In genomic region chr5:47431599-47432328, GRCm38 (mm10) we compare ENCODE assay signal across 18 mouse cellular contexts.
DNase-seq lines count a peak whose midpoint lies in the region; ATAC-seq lines count a peak whose summit lies in the region.
"Had no signal": no experiment of that assay in that cellular context is flagged by ENCODE, and none has a peak within 500 bp of the region (broad histone marks: within the 10 kb centered on the region; RNA-seq: fewer than 3 reads in every experiment).

No protein-coding gene starts in this region.

- H3K4me1 ChIP-seq in kidney, embryonic 16.5 days (ENCODE audit: insufficient read depth, low read length): peaks cover 9% of the 10 kb centered on the region; the same call in 1 of the 2 replicates
- peaks cover 24% of the 10 kb centered on the region for H3K4me1 ChIP-seq in limb, embryonic 10.5 days
- H3K4me1 ChIP-seq: hindbrain, embryonic 15.5 days had no signal

- H3K36me3 ChIP-seq in kidney, embryonic 16.5 days (ENCODE audit: insufficient read depth, low read length): no peaks in the 10 kb centered on the region
- no peaks in the 10 kb centered on the region for H3K36me3 ChIP-seq in limb, embryonic 10.5 days
- H3K36me3 ChIP-seq: embryonic facial prominence, embryonic 12.5 days; forebrain, embryonic 10.5 days; hindbrain, embryonic 15.5 days had no signal

- 37% methylated on average over 5 of the region's 5 CpGs for WGBS in kidney, embryonic 16.5 days
- WGBS in limb, embryonic 10.5 days: 34% methylated on average over 5 of the region's 5 CpGs

- no peak overlapping the region for H3K4me3 ChIP-seq in kidney, embryonic 16.5 days (ENCODE audit: low read length)
- H3K4me3 ChIP-seq in limb, embryonic 10.5 days: no peak overlapping the region
- H3K4me3 ChIP-seq: embryonic facial prominence, embryonic 12.5 days; forebrain, embryonic 10.5 days; hindbrain, embryonic 15.5 days had no signal

- H3K9me3 ChIP-seq in kidney, embryonic 16.5 days (ENCODE audit: low read length): no peaks in the 10 kb centered on the region
- H3K9me3 ChIP-seq in limb, embryonic 10.5 days (replicated peaks): no peaks in the 10 kb centered on the region
- H3K9me3 ChIP-seq: embryonic facial prominence, embryonic 12.5 days; forebrain, embryonic 10.5 days; hindbrain, embryonic 15.5 days had no signal

- no peak overlapping the region for H3K9ac ChIP-seq in kidney, embryonic 16.5 days (replicated peaks; ENCODE audit: low read length)
- H3K9ac ChIP-seq: embryonic facial prominence, embryonic 12.5 days; hindbrain, embryonic 15.5 days; lung, embryonic 14.5 days had no signal

- H3K27ac ChIP-seq in kidney, embryonic 16.5 days (ENCODE audit: low read length): no peak overlapping the region
- H3K27ac ChIP-seq in limb, embryonic 10.5 days: peak overlapping the region; percentile 48; the same call in 1 of the 2 replicates
- H3K27ac ChIP-seq: embryonic facial prominence, embryonic 12.5 days; forebrain, embryonic 10.5 days; hindbrain, embryonic 15.5 days had no signal

- no peak for ATAC-seq in kidney, embryonic 16.5 days (ENCODE audit: low FRiP score, low TSS enrichment)
- ATAC-seq: CD4-positive, CD25-positive, alpha-beta regulatory T cell, adult 4 months had no signal

- H3K27me3 ChIP-seq in kidney, embryonic 16.5 days (ENCODE audit: insufficient read depth, low read length): no peaks in the 10 kb centered on the region
- no peaks in the 10 kb centered on the region for H3K27me3 ChIP-seq in limb, embryonic 10.5 days (ENCODE audit: low read depth, poor library complexity, severe bottlenecking)
- H3K27me3 ChIP-seq: embryonic facial prominence, embryonic 12.5 days; hindbrain, embryonic 15.5 days had no signal

- peak; percentile 16 to 33 for DNase-seq in kidney, postnatal 25 days
- peak; percentile 24 for DNase-seq in ovary, postnatal 14 days (ENCODE audit: low spot score)
- DNase-seq in ovary, adult 18-20 months (ENCODE audit: low spot score): no peak
- no peak for DNase-seq in limb, embryonic 10.5 days (ENCODE audit: low spot score)
- DNase-seq in yolk sac, embryonic 10.5 days (ENCODE audit: low spot score): peak; percentile 8
- DNase-seq in thymus, postnatal 14 days: no peak
- no peak for DNase-seq in left cerebral cortex, adult 9 months (ENCODE audit: low spot score in 2 of 2)
- DNase-seq: adrenal gland, adult 8-10 months; cerebellum, adult 9-10 months; kidney, adult 18-20 months; layer of hippocampus, adult 9-11 months; lung, embryonic 14.5 days; thymus, postnatal 25 days had no signal

- H3K4me2 ChIP-seq in kidney, embryonic 16.5 days (replicated peaks; ENCODE audit: low read depth, low read length): no peak overlapping the region
- H3K4me2 ChIP-seq: embryonic facial prominence, embryonic 12.5 days; hindbrain, embryonic 15.5 days; lung, embryonic 14.5 days had no signal

Comparison
In these comparisons a context has a peak if more than half of its experiments do, and no peak if none do; other contexts are left out.
1. DNase-seq: peak in kidney, postnatal 25 days (2 of 2), ovary, postnatal 14 days (single experiment) and yolk sac, embryonic 10.5 days (single experiment); none in ovary, adult 18-20 months (single experiment), limb, embryonic 10.5 days (single experiment), thymus, postnatal 14 days (single experiment) and left cerebral cortex, adult 9 months (0 of 2).